Mouse (Mus musculus): ENCODE data around the gene Fam178b.

Gene Fam178b

GRCm38 (mm10) chr1:36528351-36528750 lies 154.6 kb downstream of the Fam178b start:
- H3K4me1 ChIP-seq (replicated peaks; ENCODE audit: low read depth, low read length), result peaks cover 68% of the 10 kb centered on the region
- no peak overlapping the region for H3K4me3 ChIP-seq (replicated peaks; ENCODE audit: low read length)
- peaks cover 50% of the 10 kb centered on the region for H3K36me3 ChIP-seq (ENCODE audit: insufficient read depth, low read length)
- H3K27me3 ChIP-seq (ENCODE audit: insufficient read depth, low read length), result no peaks in the 10 kb centered on the region
- H3K9me3 ChIP-seq (ENCODE audit: low read length), result no peaks in the 10 kb centered on the region
- no peak for TF ChIP-seq NANOG (IDR thresholded peaks at IDR 0.05; ENCODE audit: borderline replicate concordance, low read length)
- TF ChIP-seq CTCF (conservative IDR thresholded peaks at IDR 0.05; ENCODE audit: low read length), result no peak
- TF ChIP-seq POU5F1 (IDR thresholded peaks at IDR 0.05; ENCODE audit: borderline replicate concordance, low read length), result no peak

- Histone ChIP-seq H3K27me3 (ENCODE audit: insufficient read depth, low read length) (no peaks in the 10 kb centered on the region), H3K36me3 (ENCODE audit: insufficient read depth, low read length) (peaks cover 64% of the 10 kb centered on the region), H3K4me1 (replicated peaks; ENCODE audit: low read depth, low read length) (peaks cover 67% of the 10 kb centered on the region), H3K9me3 (ENCODE audit: low read length) (no peaks in the 10 kb centered on the region), H3K4me3 (replicated peaks; ENCODE audit: low read length) (no peak overlapping the region)
- no peak for TF ChIP-seq POU5F1 (IDR thresholded peaks at IDR 0.05; ENCODE audit: borderline replicate concordance, low read length)
- TF ChIP-seq CTCF (conservative IDR thresholded peaks at IDR 0.05; ENCODE audit: low read length), result no peak
- TF ChIP-seq NANOG (IDR thresholded peaks at IDR 0.05; ENCODE audit: borderline replicate concordance, low read length), result no peak
Measured at GRCm38 (mm10) chr1:36526903-36527302, 156.1 kb downstream of the Fam178b start.

GRCm38 (mm10) chr1:36525774-36526173 lies 157.2 kb downstream of the Fam178b start:
- H3K36me3 ChIP-seq (ENCODE audit: insufficient read depth, low read length), result peaks cover 72% of the 10 kb centered on the region

GRCm38 (mm10) chr1:36524058-36524457 lies 158.9 kb downstream of the Fam178b start:
- Histone ChIP-seq H3K4me1 (replicated peaks; ENCODE audit: low read depth, low read length) (peaks cover 79% of the 10 kb centered on the region), H3K36me3 (ENCODE audit: insufficient read depth, low read length) (peaks cover 81% of the 10 kb centered on the region), H3K4me3 (replicated peaks; ENCODE audit: low read length) (no peak overlapping the region), H3K27me3 (ENCODE audit: insufficient read depth, low read length) (no peaks in the 10 kb centered on the region), H3K9me3 (ENCODE audit: low read length) (no peaks in the 10 kb centered on the region)
- TF ChIP-seq NANOG (IDR thresholded peaks at IDR 0.05; ENCODE audit: borderline replicate concordance, low read length) (no peak), CTCF (conservative IDR thresholded peaks at IDR 0.05; ENCODE audit: low read length) (no peak), POU5F1 (IDR thresholded peaks at IDR 0.05; ENCODE audit: borderline replicate concordance, low read length) (no peak)

More at GRCm38 (mm10) chr1:36525774-36526173, 157.2 kb downstream of the Fam178b start:
- TF ChIP-seq POU5F1 (IDR thresholded peaks at IDR 0.05; ENCODE audit: borderline replicate concordance, low read length), result no peak
- TF ChIP-seq CTCF (conservative IDR thresholded peaks at IDR 0.05; ENCODE audit: low read length), result no peak
- TF ChIP-seq NANOG (IDR thresholded peaks at IDR 0.05; ENCODE audit: borderline replicate concordance, low read length), result no peak
- H3K27me3 ChIP-seq (ENCODE audit: insufficient read depth, low read length), result no peaks in the 10 kb centered on the region
- no peaks in the 10 kb centered on the region for H3K9me3 ChIP-seq (ENCODE audit: low read length)
- peaks cover 67% of the 10 kb centered on the region for H3K4me1 ChIP-seq (replicated peaks; ENCODE audit: low read depth, low read length)
- H3K4me3 ChIP-seq (replicated peaks; ENCODE audit: low read length), result no peak overlapping the region

GRCm38 (mm10) chr1:36523332-36524013 lies 159.5 kb downstream of the Fam178b start:
- TF ChIP-seq NANOG (IDR thresholded peaks at IDR 0.05; ENCODE audit: borderline replicate concordance, low read length) (no peak), POU5F1 (IDR thresholded peaks at IDR 0.05; ENCODE audit: borderline replicate concordance, low read length) (no peak), CTCF (conservative IDR thresholded peaks at IDR 0.05; ENCODE audit: low read length) (no peak)
- peaks cover 86% of the 10 kb centered on the region for H3K36me3 ChIP-seq (ENCODE audit: insufficient read depth, low read length)
- H3K27me3 ChIP-seq (ENCODE audit: insufficient read depth, low read length), result no peaks in the 10 kb centered on the region
- no peaks in the 10 kb centered on the region for H3K9me3 ChIP-seq (ENCODE audit: low read length)
- peaks cover 79% of the 10 kb centered on the region for H3K4me1 ChIP-seq (replicated peaks; ENCODE audit: low read depth, low read length)
- no peak overlapping the region for H3K4me3 ChIP-seq (replicated peaks; ENCODE audit: low read length)

- Histone ChIP-seq H3K36me3 (ENCODE audit: insufficient read depth, low read length) (peaks cover 98% of the 10 kb centered on the region), H3K27me3 (ENCODE audit: insufficient read depth, low read length) (no peaks in the 10 kb centered on the region), H3K4me3 (replicated peaks; ENCODE audit: low read length) (no peak overlapping the region), H3K4me1 (replicated peaks; ENCODE audit: low read depth, low read length) (peaks cover 79% of the 10 kb centered on the region), H3K9me3 (ENCODE audit: low read length) (no peaks in the 10 kb centered on the region)
- TF ChIP-seq NANOG (IDR thresholded peaks at IDR 0.05; ENCODE audit: borderline replicate concordance, low read length) (no peak), CTCF (conservative IDR thresholded peaks at IDR 0.05; ENCODE audit: low read length) (no peak), POU5F1 (IDR thresholded peaks at IDR 0.05; ENCODE audit: borderline replicate concordance, low read length) (no peak)
Measured at GRCm38 (mm10) chr1:36522210-36522609, 160.8 kb downstream of the Fam178b start.

- peaks cover 84% of the 10 kb centered on the region for H3K4me1 ChIP-seq (replicated peaks; ENCODE audit: low read depth, low read length)
- H3K27me3 ChIP-seq (ENCODE audit: insufficient read depth, low read length), result no peaks in the 10 kb centered on the region
- H3K4me3 ChIP-seq (replicated peaks; ENCODE audit: low read length), result 0 out of 2 replicates have a peak overlapping the region, but pooled peaks have one; percentile 4
- no peaks in the 10 kb centered on the region for H3K9me3 ChIP-seq (ENCODE audit: low read length)
- TF ChIP-seq CTCF (conservative IDR thresholded peaks at IDR 0.05; ENCODE audit: low read length) (no peak), NANOG (IDR thresholded peaks at IDR 0.05; ENCODE audit: borderline replicate concordance, low read length) (no peak)
- H3K36me3 ChIP-seq (ENCODE audit: insufficient read depth, low read length), result peaks cover 98% of the 10 kb centered on the region
Measured at GRCm38 (mm10) chr1:36519626-36520025, 163.4 kb downstream of the Fam178b start.

- H3K27me3 ChIP-seq (ENCODE audit: insufficient read depth, low read length), result no peaks in the 10 kb centered on the region
- H3K9me3 ChIP-seq (ENCODE audit: low read length), result no peaks in the 10 kb centered on the region
- TF ChIP-seq NANOG (IDR thresholded peaks at IDR 0.05; ENCODE audit: borderline replicate concordance, low read length) (no peak), CTCF (conservative IDR thresholded peaks at IDR 0.05; ENCODE audit: low read length) (no peak), POU5F1 (IDR thresholded peaks at IDR 0.05; ENCODE audit: borderline replicate concordance, low read length) (no peak)
- H3K4me1 ChIP-seq (replicated peaks; ENCODE audit: low read depth, low read length), result peaks cover 95% of the 10 kb centered on the region
- H3K36me3 ChIP-seq (ENCODE audit: insufficient read depth, low read length), result peaks cover 93% of the 10 kb centered on the region
- H3K4me3 ChIP-seq (replicated peaks; ENCODE audit: low read length), result peak overlapping the region; percentile 17; the same call in 1 of the 2 replicates
Measured at GRCm38 (mm10) chr1:36518259-36518658, 164.7 kb downstream of the Fam178b start.

GRCm38 (mm10) chr1:36513718-36514117 lies 169.3 kb downstream of the Fam178b start:
- Histone ChIP-seq H3K27me3 (ENCODE audit: insufficient read depth, low read length) (no peaks in the 10 kb centered on the region), H3K36me3 (ENCODE audit: insufficient read depth, low read length) (peaks cover 49% of the 10 kb centered on the region), H3K4me1 (replicated peaks; ENCODE audit: low read depth, low read length) (peaks cover 56% of the 10 kb centered on the region), H3K4me3 (replicated peaks; ENCODE audit: low read length) (peak overlapping the region; percentile 98), H3K9me3 (ENCODE audit: low read length) (no peaks in the 10 kb centered on the region)
- peak; percentile 93 for TF ChIP-seq CTCF (conservative IDR thresholded peaks at IDR 0.05; ENCODE audit: low read length)
- TF ChIP-seq POU5F1 (IDR thresholded peaks at IDR 0.05; ENCODE audit: borderline replicate concordance, low read length), result no peak
- TF ChIP-seq NANOG (IDR thresholded peaks at IDR 0.05; ENCODE audit: borderline replicate concordance, low read length), result no peak

Data from E14TG2a.4 (cell line).